Mouse (Mus musculus): ENCODE measurements around the gene Hmga1b.
A peak's percentile ranks its signal among the peaks of the same experiment; 100 is the strongest.
"Not testable (repeated sequence)": the region's sequence is repeated elsewhere in the genome, so short reads cannot be mapped to it uniquely, and the experiment has no call there.

The Hmga1b gene

GRCm38 (mm10) chr11:120762672-120763041 lies at the start of gene Hmga1b:
TSS of gene Hmga1b (plus strand) at chr11:120762794.
- DNase-seq (ENCODE audit: low spot score in 2 of 2), result not testable (repeated sequence)

GRCm38 (mm10) chr11:120713580-120714518 lies 48.7 kb upstream of the Hmga1b start, which contains the start of the genes Cenpx and Lrrc45:
TSS of gene Cenpx (minus strand) at chr11:120713738.
TSS of gene Lrrc45 (plus strand) at chr11:120713925.
- DNase-seq (ENCODE audit: low spot score in 2 of 2), result peak; percentile 92

- DNase-seq (ENCODE audit: low spot score in 2 of 2), result no peak
Measured at GRCm38 (mm10) chr11:120714546-120714945, 48.0 kb upstream of the Hmga1b start.

- DNase-seq (ENCODE audit: low spot score in 2 of 2), result no peak
Measured at GRCm38 (mm10) chr11:120715131-120715530, 47.5 kb upstream of the Hmga1b start.

GRCm38 (mm10) chr11:120719242-120719641 lies 43.4 kb upstream of the Hmga1b start:
- DNase-seq (ENCODE audit: low spot score in 2 of 2), result no peak

GRCm38 (mm10) chr11:120719841-120720376 lies 42.7 kb upstream of the Hmga1b start:
- DNase-seq (ENCODE audit: low spot score in 2 of 2), result no peak

GRCm38 (mm10) chr11:120720450-120720849 lies 42.1 kb upstream of the Hmga1b start:
- peak; percentile 80 to 89 for DNase-seq (ENCODE audit: low spot score in 2 of 2)

- DNase-seq (ENCODE audit: low spot score in 2 of 2), result peak in 1 of 2 experiments; percentile 35
Measured at GRCm38 (mm10) chr11:120721124-120722066, 41.2 kb upstream of the Hmga1b start, which contains the start of gene Rac3. TSS of gene Rac3 (plus strand) at chr11:120721470.

- DNase-seq (ENCODE audit: low spot score in 2 of 2), result no peak
Measured at GRCm38 (mm10) chr11:120722067-120722630, 40.4 kb upstream of the Hmga1b start.

GRCm38 (mm10) chr11:120722761-120723382 lies 39.7 kb upstream of the Hmga1b start:
- DNase-seq (ENCODE audit: low spot score in 2 of 2), result no peak

GRCm38 (mm10) chr11:120723509-120723908 lies 39.1 kb upstream of the Hmga1b start:
- DNase-seq (ENCODE audit: low spot score in 2 of 2), result no peak

GRCm38 (mm10) chr11:120726243-120727168 lies 36.1 kb upstream of the Hmga1b start:
- no peak for DNase-seq (ENCODE audit: low spot score in 2 of 2)

GRCm38 (mm10) chr11:120727169-120727527 lies 35.4 kb upstream of the Hmga1b start, which contains the start of gene Dcxr:
TSS of gene Dcxr (minus strand) at chr11:120727281.
- peak; percentile 48 to 62 for DNase-seq (ENCODE audit: low spot score in 2 of 2)

- DNase-seq (ENCODE audit: low spot score in 2 of 2), result no peak
Measured at GRCm38 (mm10) chr11:120727564-120727963, 35.0 kb upstream of the Hmga1b start.

GRCm38 (mm10) chr11:120728530-120729240 lies 33.9 kb upstream of the Hmga1b start:
- DNase-seq (ENCODE audit: low spot score in 2 of 2), result no peak

- DNase-seq (ENCODE audit: low spot score in 2 of 2), result not testable (repeated sequence)
Measured at GRCm38 (mm10) chr11:120729432-120730050, 33.1 kb upstream of the Hmga1b start.

- DNase-seq (ENCODE audit: low spot score in 2 of 2), result no peak
Measured at GRCm38 (mm10) chr11:120730331-120730870, 32.2 kb upstream of the Hmga1b start.

- DNase-seq (ENCODE audit: low spot score in 2 of 2), result no peak
Measured at GRCm38 (mm10) chr11:120731395-120731794, 31.2 kb upstream of the Hmga1b start.
